Mouse (Mus musculus): ENCODE data around the gene A630076J17Rik. TPM values are rescaled to one million over a fixed set of nuclear protein-coding genes. Genes with fewer than 3 reads are reported as not detected.
A peak's percentile ranks its signal among the peaks of the same experiment; 100 is the strongest.

The A630076J17Rik gene
- total and polyA plus RNA-seq, 2 experiments from 2014 or later = 0.11 TPM; not detected in 1

DNA sequence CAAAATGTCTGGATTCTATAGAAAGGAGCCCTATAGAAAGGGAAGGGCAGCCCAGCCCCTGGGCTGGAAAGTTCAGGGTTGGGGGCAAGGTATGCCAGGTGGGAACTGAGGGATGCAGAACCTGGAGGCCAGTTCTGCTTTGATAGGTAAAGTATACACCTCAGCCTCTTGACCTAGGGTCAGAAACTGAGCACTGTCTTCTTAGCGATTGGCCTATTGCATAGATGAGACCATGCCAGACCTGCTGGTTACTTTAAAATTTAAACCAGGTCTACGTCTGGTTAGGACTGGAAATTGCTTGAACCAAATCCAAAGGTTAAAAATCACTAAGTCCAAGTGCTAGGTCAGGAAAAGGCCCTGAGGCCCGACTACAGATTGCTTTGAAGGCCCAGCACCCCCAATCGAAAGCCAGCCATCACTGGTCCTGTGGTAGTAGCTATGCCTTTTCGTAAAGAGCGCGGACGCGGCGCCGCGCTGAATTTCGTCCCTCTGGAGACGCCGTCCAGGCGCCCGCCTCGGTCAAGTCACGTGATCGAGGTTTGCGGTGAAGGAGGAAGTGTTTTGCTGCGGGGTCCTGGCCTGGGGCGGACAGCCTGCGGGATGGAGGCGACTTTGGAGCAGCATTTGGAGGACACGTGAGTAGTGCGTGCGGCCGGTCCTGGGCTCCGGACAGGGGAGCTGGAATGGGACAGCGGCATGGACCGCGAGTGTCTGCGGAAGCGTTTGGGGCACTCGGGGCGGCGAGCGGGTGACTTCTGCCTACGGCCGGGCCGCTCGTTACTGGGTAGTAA, 48.3 kb downstream of the A630076J17Rik start, which contains the start of gene Lamtor5:
TSS of gene Lamtor5 (plus strand) at position 380 of the 791 bp plus-strand sequence.
- ATAC-seq (ENCODE audit: insufficient read depth, low read depth) = peak; percentile 77
- no peaks in the 10 kb centered on the region for H3K9me3 ChIP-seq (replicated peaks; ENCODE audit: control insufficient read depth, low read length)
- H3K9ac ChIP-seq (replicated peaks; ENCODE audit: low read depth, low read length) = peak within 1 kb of the TSS; percentile 90
- no peaks in the 10 kb centered on the region for H3K27me3 ChIP-seq (ENCODE audit: control insufficient read depth, insufficient read depth, low read length)
- DNase-seq (ENCODE audit: low spot score) = peak; percentile 80
- H3K27ac ChIP-seq (ENCODE audit: low read depth) = peak within 1 kb of the TSS; percentile 2; the same call in 1 of the 2 replicates
- WGBS = 2% methylated on average over 43 of the region's 43 CpGs
- peak within 1 kb of the TSS; percentile 95 for H3K4me3 ChIP-seq (ENCODE audit: low read depth, low read length)
- H3K36me3 ChIP-seq (replicated peaks; ENCODE audit: control insufficient read depth, insufficient read depth, low read length) = peaks cover 17% of the 10 kb centered on the region
- TF ChIP-seq EP300 (IDR thresholded peaks at IDR 0.05; ENCODE audit: low read depth) (0 out of 2 replicates have a peak, but pooled peaks have one; percentile 34), CTCF (IDR thresholded peaks at IDR 0.05; ENCODE audit: low read depth) (no peak)
- peaks cover 14% of the 10 kb centered on the region for H3K4me1 ChIP-seq (ENCODE audit: control insufficient read depth, insufficient read depth)
- H3K4me2 ChIP-seq (ENCODE audit: low read depth, low read length) = peak within 1 kb of the TSS; percentile 75

Other genes with a start within 250 kb of the A630076J17Rik start
- gene Kcna3, start 194.4 kb upstream of the A630076J17Rik start, total RNA-seq (2014; rRNA removed; ENCODE audit: low replicate concordance) = 1.7 TPM in 1 of 2 replicates, not detected in the other
- gene Kcna3, start 194.4 kb upstream of the A630076J17Rik start, polyA plus RNA-seq (2015; fragmentation: Nextera tagmentation; extraction: Ambion mirVana) = 0.10 and 0.19 TPM in 2 replicates
- gene Kcna2, start 129.5 kb upstream of the A630076J17Rik start, total RNA-seq (2014; rRNA removed; ENCODE audit: low replicate concordance) = 0.99 and 1.2 TPM in 2 replicates
- gene Kcna2, start 129.5 kb upstream of the A630076J17Rik start, polyA plus RNA-seq (2015; fragmentation: Nextera tagmentation; extraction: Ambion mirVana) = 0.01 and 0.07 TPM in 2 replicates
- gene Kcna10, start 47.6 kb upstream of the A630076J17Rik start, total RNA-seq (2014; rRNA removed; ENCODE audit: low replicate concordance) = not detected in 2 replicates
- gene Kcna10, start 47.6 kb upstream of the A630076J17Rik start, polyA plus RNA-seq (2015; fragmentation: Nextera tagmentation; extraction: Ambion mirVana) = not detected in 2 replicates
- 0.53 TPM in 1 of 2 replicates, not detected in the other for gene Cym, start 8.9 kb upstream of the A630076J17Rik start, total RNA-seq (2014; rRNA removed; ENCODE audit: low replicate concordance)
- gene Cym, start 8.9 kb upstream of the A630076J17Rik start, polyA plus RNA-seq (2015; fragmentation: Nextera tagmentation; extraction: Ambion mirVana) = 0.15 and 0.22 TPM in 2 replicates
- gene Prok1, start 9.1 kb downstream of the A630076J17Rik start, total RNA-seq (2014; rRNA removed; ENCODE audit: low replicate concordance) = not detected in 2 replicates
- gene Prok1, start 9.1 kb downstream of the A630076J17Rik start, polyA plus RNA-seq (2015; fragmentation: Nextera tagmentation; extraction: Ambion mirVana) = not detected in 2 replicates
- gene Lamtor5, start 48.2 kb downstream of the A630076J17Rik start, total RNA-seq (2014; rRNA removed; ENCODE audit: low replicate concordance) = 114 and 126 TPM in 2 replicates
- 187 and 193 TPM in 2 replicates for gene Lamtor5, start 48.2 kb downstream of the A630076J17Rik start, polyA plus RNA-seq (2015; fragmentation: Nextera tagmentation; extraction: Ambion mirVana)
- 2.1 TPM in 1 of 2 replicates, not detected in the other for gene Slc16a4, start 60.6 kb downstream of the A630076J17Rik start, total RNA-seq (2014; rRNA removed; ENCODE audit: low replicate concordance)
- 0.90 and 0.91 TPM in 2 replicates for gene Slc16a4, start 60.6 kb downstream of the A630076J17Rik start, polyA plus RNA-seq (2015; fragmentation: Nextera tagmentation; extraction: Ambion mirVana)
- gene Rbm15, start 103.1 kb downstream of the A630076J17Rik start, total RNA-seq (2014; rRNA removed; ENCODE audit: low replicate concordance) = 22.8 and 25.5 TPM in 2 replicates
- 8.3 and 8.4 TPM in 2 replicates for gene Rbm15, start 103.1 kb downstream of the A630076J17Rik start, polyA plus RNA-seq (2015; fragmentation: Nextera tagmentation; extraction: Ambion mirVana)
- gene Kcnc4, start 228.9 kb downstream of the A630076J17Rik start, total RNA-seq (2014; rRNA removed; ENCODE audit: low replicate concordance) = 0.04 and 0.15 TPM in 2 replicates
- gene Kcnc4, start 228.9 kb downstream of the A630076J17Rik start, polyA plus RNA-seq (2015; fragmentation: Nextera tagmentation; extraction: Ambion mirVana) = 0.10 and 0.20 TPM in 2 replicates